Mouse (Mus musculus) MEL (cell line): ENCODE measurements around the gene Kcnk3. TPM values are rescaled to one million over a fixed set of nuclear protein-coding genes. Genes with fewer than 3 reads are reported as not detected.

Experiments used
- DNase-seq: peaks from one replicate; pipeline ENCODE4 v3.0.0; 2011; ENCODE audit warnings: low read depth, low spot score
- H3K27ac ChIP-seq: 2 replicates; pipeline ENCODE4 v1.5.1; 2012; ENCODE audit warnings: low read depth, mild to moderate bottlenecking, control low read depth, low read length, moderate library complexity; ENCODE audit not compliant: control insufficient read depth
- H3K27me3 ChIP-seq, 2 experiments: fragments of 150-350 bp in 1 of 2; sonication (generic) in 1 of 2; 2 replicates each; pipeline ENCODE4 v1.6.1; 2012; ENCODE audit warnings: low read length in 2 of 2, mild to moderate bottlenecking in 2 of 2, improper control_type of control experiment in 1 of 2, moderate library complexity in 1 of 2; ENCODE audit not compliant: insufficient read depth in 2 of 2, control insufficient read depth in 1 of 2
- H3K36me3 ChIP-seq, 2 experiments: 2 replicates each; pipeline ENCODE4 v1.6.1; 2012 to 2014; ENCODE audit warnings: low read length in 2 of 2, improper control_type of control experiment in 1 of 2, inconsistent platforms in 1 of 2, mild to moderate bottlenecking in 1 of 2; ENCODE audit not compliant: insufficient read depth in 2 of 2, control insufficient read depth in 1 of 2
- H3K4me1 ChIP-seq, 2 experiments: fragments of 150-350 bp in 1 of 2; sonication (generic) in 1 of 2; 2 replicates each; pipeline ENCODE4 v1.6.1; 2012; ENCODE audit warnings: low read length in 2 of 2, improper control_type of control experiment in 1 of 2, mild to moderate bottlenecking in 1 of 2; ENCODE audit not compliant: insufficient read depth in 2 of 2, control insufficient read depth in 1 of 2
- H3K4me3 ChIP-seq, 2 experiments: fragments of 150-350 bp in 1 of 2; sonication (generic) in 1 of 2; 2 replicates each; pipeline ENCODE4 v1.5.1; 2012; ENCODE audit warnings: low read depth in 2 of 2, low read length in 2 of 2, mild to moderate bottlenecking in 2 of 2, moderate library complexity in 2 of 2, control low read depth in 1 of 2, improper control_type of control experiment in 1 of 2; ENCODE audit not compliant: control insufficient read depth in 1 of 2, insufficient read depth in 1 of 2
- H3K79me2 ChIP-seq: 2 replicates; pipeline ENCODE4 v1.6.1; 2012; ENCODE audit warnings: mild to moderate bottlenecking, low read length, moderate library complexity; ENCODE audit not compliant: control insufficient read depth, poor library complexity, insufficient read depth
- H3K9ac ChIP-seq: 2 replicates; pipeline ENCODE4 v1.6.1; 2012; ENCODE audit warnings: low read depth, mild to moderate bottlenecking, control low read depth, low read length, moderate library complexity; ENCODE audit not compliant: control insufficient read depth, poor library complexity, severe bottlenecking
- H3K9me3 ChIP-seq: fragments of 150-350 bp; sonication (generic); replicated peaks from 2 replicates; pipeline ENCODE4 v1.6.1; 2012; ENCODE audit warnings: mild to moderate bottlenecking, low read length, improper control_type of control experiment, moderate library complexity; ENCODE audit not compliant: insufficient read depth
- BHLHE40 ChIP-seq: IDR thresholded peaks from 2 replicates; pipeline ENCODE4 v1.6.1; 2012; ENCODE audit warnings: low read depth, mild to moderate bottlenecking, inconsistent platforms, low read length, improper control_type of control experiment, borderline replicate concordance
- CHD1 ChIP-seq: IDR thresholded peaks from 2 replicates; pipeline ENCODE4 v1.6.1; 2012; ENCODE audit warnings: low read depth, mild to moderate bottlenecking, inconsistent platforms, low read length, improper control_type of control experiment
- CHD2 ChIP-seq: IDR thresholded peaks from 2 replicates; pipeline ENCODE4 v1.6.1; 2011; ENCODE audit warnings: low read length, improper control_type of control experiment
- ELF1 ChIP-seq: IDR thresholded peaks from 2 replicates; pipeline ENCODE4 v1.6.1; 2014; ENCODE audit warnings: low read depth, mild to moderate bottlenecking, inconsistent platforms, low read length, improper control_type of control experiment, moderate library complexity
- GABPA ChIP-seq: IDR thresholded peaks from 2 replicates; pipeline ENCODE4 v1.6.1; 2012; ENCODE audit warnings: low read depth, mild to moderate bottlenecking, inconsistent platforms, low read length, improper control_type of control experiment, moderate library complexity
- GATA1 ChIP-seq: IDR thresholded peaks from 2 replicates; pipeline ENCODE4 v1.6.1; 2011; ENCODE audit warnings: low read depth, low read length, improper control_type of control experiment
- HCFC1 ChIP-seq: IDR thresholded peaks from 2 replicates; pipeline ENCODE4 v1.6.1; 2012; ENCODE audit warnings: low read depth, mild to moderate bottlenecking, inconsistent platforms, low read length, improper control_type of control experiment, moderate library complexity
- JUND ChIP-seq: IDR thresholded peaks from 2 replicates; pipeline ENCODE4 v1.6.1; 2011; ENCODE audit warnings: low read depth, mild to moderate bottlenecking, improper control_type of control experiment, low read length
- KAT2A ChIP-seq: conservative IDR thresholded peaks from 2 replicates; pipeline ENCODE4 v1.6.1; 2012; ENCODE audit warnings: low read depth, low read length, improper control_type of control experiment, inconsistent platforms
- MAFK ChIP-seq: IDR thresholded peaks from 2 replicates; pipeline ENCODE4 v1.6.1; 2011; ENCODE audit warnings: low read depth, mild to moderate bottlenecking, low read length, improper control_type of control experiment, borderline replicate concordance
- MAX ChIP-seq: IDR thresholded peaks from 2 replicates; pipeline ENCODE4 v1.6.1; 2011; ENCODE audit warnings: low read length, improper control_type of control experiment
- MAZ ChIP-seq: IDR thresholded peaks from 2 replicates; pipeline ENCODE4 v1.6.1; 2012; ENCODE audit warnings: low read depth, mild to moderate bottlenecking, inconsistent platforms, low read length, improper control_type of control experiment
- MEF2A ChIP-seq: IDR thresholded peaks from 2 replicates; pipeline ENCODE4 v1.6.1; 2014; ENCODE audit warnings: low read depth, mild to moderate bottlenecking, inconsistent platforms, low read length, improper control_type of control experiment; ENCODE audit not compliant: poor library complexity, insufficient replicate concordance, severe bottlenecking; ENCODE audit errors: extremely low read depth
- MYC ChIP-seq: IDR thresholded peaks from 2 replicates; pipeline ENCODE4 v1.6.1; 2011; ENCODE audit warnings: low read depth, mild to moderate bottlenecking, low read length, improper control_type of control experiment, moderate library complexity
- RCOR1 ChIP-seq: IDR thresholded peaks from 2 replicates; pipeline ENCODE4 v1.6.1; 2012; ENCODE audit warnings: low read depth, mild to moderate bottlenecking, inconsistent platforms, low read length, improper control_type of control experiment
- SIN3A ChIP-seq: IDR thresholded peaks from 2 replicates; pipeline ENCODE4 v1.6.1; 2012; ENCODE audit warnings: low read length, improper control_type of control experiment, inconsistent platforms
- SMC3 ChIP-seq: IDR thresholded peaks from 2 replicates; pipeline ENCODE4 v1.6.1; 2011; ENCODE audit warnings: low read depth, low read length, improper control_type of control experiment
- TBP ChIP-seq: IDR thresholded peaks from 2 replicates; pipeline ENCODE4 v1.8.0; 2011; ENCODE audit warnings: low read depth, low read length, improper control_type of control experiment
- TCF12 ChIP-seq: IDR thresholded peaks from 2 replicates; pipeline ENCODE4 v1.6.1; 2014; ENCODE audit warnings: low read depth, mild to moderate bottlenecking, inconsistent platforms, low read length, improper control_type of control experiment, moderate library complexity
- UBTF ChIP-seq: IDR thresholded peaks from 2 replicates; pipeline ENCODE4 v1.6.1; 2012; ENCODE audit warnings: low read depth, mild to moderate bottlenecking, inconsistent platforms, low read length, improper control_type of control experiment, moderate library complexity, borderline replicate concordance; ENCODE audit not compliant: insufficient read depth
- USF1 ChIP-seq: IDR thresholded peaks from 2 replicates; pipeline ENCODE4 v1.6.1; 2014; ENCODE audit warnings: low read depth, mild to moderate bottlenecking, inconsistent platforms, low read length, improper control_type of control experiment, moderate library complexity
- USF2 ChIP-seq, 2 experiments: IDR thresholded peaks; 2 replicates each; pipeline ENCODE4 v1.6.1; 2011 to 2012; ENCODE audit warnings: improper control_type of control experiment in 2 of 2, low read length in 2 of 2, borderline replicate concordance in 1 of 2, inconsistent platforms in 1 of 2, low read depth in 1 of 2, mild to moderate bottlenecking in 1 of 2; ENCODE audit not compliant: insufficient read depth in 1 of 2
- ZC3H11A ChIP-seq: IDR thresholded peaks from 2 replicates; pipeline ENCODE4 v1.6.1; 2012; ENCODE audit warnings: low read depth, mild to moderate bottlenecking, inconsistent platforms, low read length, improper control_type of control experiment
- ZKSCAN1 ChIP-seq: IDR thresholded peaks from 2 replicates; pipeline ENCODE4 v1.6.1; 2012; ENCODE audit warnings: low read depth, mild to moderate bottlenecking, inconsistent platforms, low read length, improper control_type of control experiment, moderate library complexity
- ZMIZ1 ChIP-seq: IDR thresholded peaks from 2 replicates; pipeline ENCODE4 v1.6.1; 2012; ENCODE audit warnings: low read depth, mild to moderate bottlenecking, inconsistent platforms, low read length, improper control_type of control experiment, moderate library complexity
- polyA plus RNA-seq, 2 experiments: library from polyadenylated mRNA; stranded (reverse) in 1 of 2; unstranded in 1 of 2; fragments of >175 nt in 1 of 2; fragments of >200 nt in 1 of 2; gene quantifications; 2 replicates each; pipeline versions ENCODE4 v1.2.1 to v1.2.4; 2012; ENCODE audit warnings: low replicate concordance in 2 of 2, low read depth in 1 of 2; ENCODE audit not compliant: insufficient read length in 2 of 2, insufficient read depth in 1 of 2, missing spikeins in 1 of 2
- total RNA-seq: library from RNA; depleted of rRNA; stranded (reverse); fragments of 300-350 nt; gene quantifications from 2 replicates; pipeline ENCODE4 v1.2.3, GENCODE M21; 2012

Gene Kcnk3
- total and polyA plus RNA-seq, 3 experiments, result not detected

- no peak for TF ChIP-seq MAZ
- peak; percentile 31; the same call in 1 of the 2 replicates for TF ChIP-seq GATA1
- peak; percentile 23; the same call in 1 of the 2 replicates for TF ChIP-seq SIN3A
- TF ChIP-seq TBP, result peak; percentile 90
- TF ChIP-seq MAX, result no peak
- TF ChIP-seq USF2 (IDR thresholded peaks at IDR 0.05; ENCODE audit: borderline replicate concordance in 1 of 2, insufficient read depth in 1 of 2, low read depth in 1 of 2, low read length in 2 of 2), result no peak
- TF ChIP-seq USF1, result no peak
- TF ChIP-seq MAFK, result no peak
- peak; percentile 69; the same call in 1 of the 2 replicates for TF ChIP-seq HCFC1
- TF ChIP-seq CHD1, result no peak
These were observed 77.4 kb downstream of the Kcnk3 start (continued) for GRCm38 (mm10) chr5:30665360-30665759.

GRCm38 (mm10) chr5:30665968-30666367, 78.0 kb downstream of the Kcnk3 start:
- no peaks in the 10 kb centered on the region for H3K9me3 ChIP-seq
- H3K4me1 ChIP-seq, result peaks cover 15 to 26% of the 10 kb centered on the region in 2 experiments
- peak overlapping the region; percentile 79 for H3K9ac ChIP-seq
- DNase-seq, result no peak
- peaks cover 18 to 28% of the 10 kb centered on the region in 2 experiments for H3K36me3 ChIP-seq
- peak overlapping the region; percentile 98 for H3K27ac ChIP-seq
- no peaks in the 10 kb centered on the region for H3K27me3 ChIP-seq
- H3K4me3 ChIP-seq, result peak overlapping the region; percentile 58 to 71
- peaks cover 38% of the 10 kb centered on the region for H3K79me2 ChIP-seq
- TF ChIP-seq BHLHE40 (no peak), ZKSCAN1 (0 out of 2 replicates have a peak, but pooled peaks have one; percentile 23), RCOR1 (0 out of 2 replicates have a peak, but pooled peaks have one; percentile 13), KAT2A (peak; percentile 34; the same call in 1 of the 2 replicates)

- peak within 1 kb of the TSS; percentile 98 for H3K27ac ChIP-seq
- no peaks in the 10 kb centered on the region for H3K9me3 ChIP-seq
- H3K36me3 ChIP-seq, result peaks cover 24 to 34% of the 10 kb centered on the region in 2 experiments
- no peaks in the 10 kb centered on the region for H3K27me3 ChIP-seq
- DNase-seq, result peak; percentile 100
- peak within 1 kb of the TSS; percentile 88 to 97 for H3K4me3 ChIP-seq
- H3K9ac ChIP-seq, result peak within 1 kb of the TSS; percentile 90
- peaks cover 15 to 26% of the 10 kb centered on the region in 2 experiments for H3K4me1 ChIP-seq
- H3K79me2 ChIP-seq, result peaks cover 41% of the 10 kb centered on the region
- TF ChIP-seq TBP (peak; percentile 96), MAFK (0 out of 2 replicates have a peak, but pooled peaks have one; percentile 37), SMC3 (no peak), MAZ (peak; percentile 95), ZC3H11A (no peak), MAX (peak; percentile 81), CHD2 (peak; percentile 87), BHLHE40 (no peak), ELF1 (peak; percentile 91), ZMIZ1 (peak; percentile 98), HCFC1 (peak; percentile 85), UBTF (no peak), JUND (no peak; the same call in 1 of the 2 replicates), GATA1 (no peak; the same call in 1 of the 2 replicates), MEF2A (no peak), MYC (peak; percentile 72), GABPA (no peak), TCF12 (peak; percentile 79), USF1 (peak; percentile 28)
These were observed 78.6 kb downstream of the Kcnk3 start, which contains the start of gene Cenpa for GRCm38 (mm10) chr5:30666391-30667195. TSS of gene Cenpa (plus strand) at chr5:30666777.
